Mouse (Mus musculus) neutrophil, adult 59 days (primary cell): ENCODE results near the gene Vmn1r76. TPM values are rescaled to one million over a fixed set of nuclear protein-coding genes. Genes with fewer than 3 reads are reported as not detected.

Experiments used
- total RNA-seq, 2 experiments: library from RNA; stranded (reverse); gene quantifications; 1 replicate in 1 of 2; 2 replicates in 1 of 2; pipeline ENCODE4 v1.2.4; 2023

The Vmn1r76 gene
- total RNA-seq: not detected

GRCm38 (mm10) chr7:11938113-11938512 lies at the start of gene Vmn1r76:
TSS of gene Vmn1r76 (minus strand) at chr7:11938213.

GRCm38 (mm10) chr7:11874330-11874729 lies 63.7 kb downstream of the Vmn1r76 start, which contains the start of gene Vmn1r75:
TSS of gene Vmn1r75 (plus strand) at chr7:11874630.

Other genes with a start within 250 kb of the Vmn1r76 start
- gene Vmn1r73, start 207.9 kb downstream of the Vmn1r76 start, total RNA-seq: not detected
- gene Vmn1r74, start 104.2 kb downstream of the Vmn1r76 start, total RNA-seq: not detected
- gene Vmn1r75, start 63.6 kb downstream of the Vmn1r76 start, total RNA-seq: not detected
- not detected for gene Vmn1r77, start 98.5 kb upstream of the Vmn1r76 start, total RNA-seq
- not detected for gene Vmn1r78, start 212.0 kb upstream of the Vmn1r76 start, total RNA-seq
- gene Vmn1r79, start 233.1 kb upstream of the Vmn1r76 start, total RNA-seq: not detected